Mouse (Mus musculus): ENCODE data around the gene Colgalt1. TPM values are rescaled to one million over a fixed set of nuclear protein-coding genes. Genes with fewer than 3 reads are reported as not detected.

The Colgalt1 gene
- polyA plus RNA-seq, 1 experiment from 2014 or later = 62.4 TPM

GRCm38 (mm10) chr8:71579476-71579875, 31.3 kb upstream of the Colgalt1 start:
- Histone ChIP-seq H3K9me3 (ENCODE audit: control insufficient read depth, low read length) (no peaks in the 10 kb centered on the region), H3K27me3 (ENCODE audit: control insufficient read depth, insufficient read depth, low read length) (no peaks in the 10 kb centered on the region), H3K4me2 (replicated peaks) (no peak overlapping the region), H3K4me3 (replicated peaks; ENCODE audit: low read length) (no peak overlapping the region), H3K27ac (no peak overlapping the region), H3K36me3 (replicated peaks; ENCODE audit: control insufficient read depth, insufficient read depth) (peaks cover 32% of the 10 kb centered on the region), H3K4me1 (replicated peaks; ENCODE audit: control insufficient read depth, insufficient read depth, low read length) (no peaks in the 10 kb centered on the region), H3K9ac (no peak overlapping the region)
- 78% methylated on average over 14 of the region's 14 CpGs for WGBS
- DNase-seq (ENCODE audit: low spot score) (no peak), ATAC-seq (ENCODE audit: low FRiP score) (no peak)

- Histone ChIP-seq H3K27ac (no peak overlapping the region), H3K4me3 (replicated peaks; ENCODE audit: low read length) (no peak overlapping the region), H3K36me3 (replicated peaks; ENCODE audit: control insufficient read depth, insufficient read depth) (peaks cover 39% of the 10 kb centered on the region), H3K9me3 (ENCODE audit: control insufficient read depth, low read length) (no peaks in the 10 kb centered on the region), H3K9ac (no peak overlapping the region), H3K4me2 (replicated peaks) (no peak overlapping the region), H3K4me1 (replicated peaks; ENCODE audit: control insufficient read depth, insufficient read depth, low read length) (no peaks in the 10 kb centered on the region), H3K27me3 (ENCODE audit: control insufficient read depth, insufficient read depth, low read length) (no peaks in the 10 kb centered on the region)
- no peak for DNase-seq (ENCODE audit: low spot score)
- ATAC-seq (ENCODE audit: low FRiP score) = peak; percentile 47; the same call in 1 of the 2 replicates
- 25% methylated on average over 9 of the region's 9 CpGs for WGBS
Observed at GRCm38 (mm10) chr8:71580201-71580600, 30.6 kb upstream of the Colgalt1 start.

GRCm38 (mm10) chr8:71586891-71587290, 23.9 kb upstream of the Colgalt1 start:
- H3K9ac ChIP-seq = no peak overlapping the region
- no peak overlapping the region for H3K4me2 ChIP-seq (replicated peaks)
- H3K4me1 ChIP-seq (replicated peaks; ENCODE audit: control insufficient read depth, insufficient read depth, low read length) = peaks cover 11% of the 10 kb centered on the region
- H3K27ac ChIP-seq = no peak overlapping the region
- no peaks in the 10 kb centered on the region for H3K27me3 ChIP-seq (ENCODE audit: control insufficient read depth, insufficient read depth, low read length)
- no peaks in the 10 kb centered on the region for H3K9me3 ChIP-seq (ENCODE audit: control insufficient read depth, low read length)
- no peak overlapping the region for H3K4me3 ChIP-seq (replicated peaks; ENCODE audit: low read length)
- DNase-seq (ENCODE audit: low spot score) (no peak), ATAC-seq (ENCODE audit: low FRiP score) (no peak)
- peaks cover 45% of the 10 kb centered on the region for H3K36me3 ChIP-seq (replicated peaks; ENCODE audit: control insufficient read depth, insufficient read depth)
- 91% methylated on average over 2 of the region's 2 CpGs for WGBS

GRCm38 (mm10) chr8:71588762-71589161, 22.0 kb upstream of the Colgalt1 start:
- ATAC-seq (ENCODE audit: low FRiP score) = no peak
- H3K4me2 ChIP-seq (replicated peaks) = no peak overlapping the region
- H3K4me3 ChIP-seq (replicated peaks; ENCODE audit: low read length) = no peak overlapping the region
- no peaks in the 10 kb centered on the region for H3K9me3 ChIP-seq (ENCODE audit: control insufficient read depth, low read length)
- no peaks in the 10 kb centered on the region for H3K27me3 ChIP-seq (ENCODE audit: control insufficient read depth, insufficient read depth, low read length)
- 70% methylated on average over 3 of the region's 3 CpGs for WGBS
- no peak for DNase-seq (ENCODE audit: low spot score)
- no peak overlapping the region for H3K9ac ChIP-seq
- H3K36me3 ChIP-seq (replicated peaks; ENCODE audit: control insufficient read depth, insufficient read depth) = peaks cover 35% of the 10 kb centered on the region
- no peak overlapping the region for H3K27ac ChIP-seq
- peaks cover 22% of the 10 kb centered on the region for H3K4me1 ChIP-seq (replicated peaks; ENCODE audit: control insufficient read depth, insufficient read depth, low read length)

GRCm38 (mm10) chr8:71591017-71591416, 19.8 kb upstream of the Colgalt1 start:
- DNase-seq (ENCODE audit: low spot score) = no peak
- no peak for ATAC-seq (ENCODE audit: low FRiP score)
- WGBS = 22% methylated on average over 5 of the region's 5 CpGs
- H3K4me1 ChIP-seq (replicated peaks; ENCODE audit: control insufficient read depth, insufficient read depth, low read length) = peaks cover 26% of the 10 kb centered on the region
- peak overlapping the region; percentile 98 for H3K4me2 ChIP-seq (replicated peaks)
- H3K27ac ChIP-seq = peak overlapping the region; percentile 99
- H3K36me3 ChIP-seq (replicated peaks; ENCODE audit: control insufficient read depth, insufficient read depth) = peaks cover 17% of the 10 kb centered on the region
- H3K9me3 ChIP-seq (ENCODE audit: control insufficient read depth, low read length) = no peaks in the 10 kb centered on the region
- H3K4me3 ChIP-seq (replicated peaks; ENCODE audit: low read length) = peak overlapping the region; percentile 93
- peak overlapping the region; percentile 96 for H3K9ac ChIP-seq
- no peaks in the 10 kb centered on the region for H3K27me3 ChIP-seq (ENCODE audit: control insufficient read depth, insufficient read depth, low read length)

- Histone ChIP-seq H3K9ac (peak within 1 kb of the TSS; percentile 96), H3K27me3 (ENCODE audit: control insufficient read depth, insufficient read depth, low read length) (no peaks in the 10 kb centered on the region), H3K27ac (peak within 1 kb of the TSS; percentile 99), H3K36me3 (replicated peaks; ENCODE audit: control insufficient read depth, insufficient read depth) (peaks cover 10% of the 10 kb centered on the region), H3K4me1 (replicated peaks; ENCODE audit: control insufficient read depth, insufficient read depth, low read length) (peaks cover 27% of the 10 kb centered on the region), H3K4me3 (replicated peaks; ENCODE audit: low read length) (peak within 1 kb of the TSS; percentile 93), H3K9me3 (ENCODE audit: control insufficient read depth, low read length) (no peaks in the 10 kb centered on the region), H3K4me2 (replicated peaks) (peak within 1 kb of the TSS; percentile 98)
- ATAC-seq (ENCODE audit: low FRiP score) = peak; percentile 84
- DNase-seq (ENCODE audit: low spot score) = peak; percentile 96
- WGBS = under 1% methylated on average over 71 of the region's 71 CpGs
Observed at GRCm38 (mm10) chr8:71591471-71592373, 19.1 kb upstream of the Colgalt1 start, which contains the start of gene Pgls. TSS of gene Pgls (plus strand) at chr8:71592176.

GRCm38 (mm10) chr8:71592374-71593170, 18.2 kb upstream of the Colgalt1 start:
- Histone ChIP-seq H3K27me3 (ENCODE audit: control insufficient read depth, insufficient read depth, low read length) (no peaks in the 10 kb centered on the region), H3K36me3 (replicated peaks; ENCODE audit: control insufficient read depth, insufficient read depth) (0 out of 2 replicates have a peak, but pooled peaks cover 4% of the 10 kb centered on the region), H3K27ac (peak overlapping the region; percentile 99), H3K4me3 (replicated peaks; ENCODE audit: low read length) (peak overlapping the region; percentile 93), H3K9ac (peak overlapping the region; percentile 96), H3K9me3 (ENCODE audit: control insufficient read depth, low read length) (no peaks in the 10 kb centered on the region), H3K4me2 (replicated peaks) (peak overlapping the region; percentile 98), H3K4me1 (replicated peaks; ENCODE audit: control insufficient read depth, insufficient read depth, low read length) (peaks cover 27% of the 10 kb centered on the region)
- 5% methylated on average over 59 of the region's 60 CpGs for WGBS
- DNase-seq (ENCODE audit: low spot score) (no peak), ATAC-seq (ENCODE audit: low FRiP score) (peak; percentile 69)

GRCm38 (mm10) chr8:71593556-71594323, 17.1 kb upstream of the Colgalt1 start:
- DNase-seq (ENCODE audit: low spot score) = no peak
- WGBS = 92% methylated on average over 8 of the region's 8 CpGs
- Histone ChIP-seq H3K4me1 (replicated peaks; ENCODE audit: control insufficient read depth, insufficient read depth, low read length) (peaks cover 27% of the 10 kb centered on the region), H3K27ac (no peak overlapping the region), H3K36me3 (replicated peaks; ENCODE audit: control insufficient read depth, insufficient read depth) (0 out of 2 replicates have a peak, but pooled peaks cover 4% of the 10 kb centered on the region), H3K9me3 (ENCODE audit: control insufficient read depth, low read length) (no peaks in the 10 kb centered on the region), H3K4me3 (replicated peaks; ENCODE audit: low read length) (no peak overlapping the region), H3K27me3 (ENCODE audit: control insufficient read depth, insufficient read depth, low read length) (no peaks in the 10 kb centered on the region), H3K9ac (0 out of 2 replicates have a peak overlapping the region, but pooled peaks have one; percentile 96), H3K4me2 (replicated peaks) (peak overlapping the region; percentile 98; the same call in 1 of the 2 replicates)
- no peak for ATAC-seq (ENCODE audit: low FRiP score)

Data from hindbrain, embryonic 14.5 days (tissue).